In genomic region chr9:33260171-33260570, GRCm38 (mm10) we compare ENCODE assay signal across 8 mouse cellular contexts.
DNase-seq lines count a peak whose midpoint lies in the region; ATAC-seq and TF ChIP-seq lines count a peak whose summit lies in the region.

No protein-coding gene starts in this region.

- TF ChIP-seq POLR2A in liver, adult 2 months (IDR thresholded peaks at IDR 0.05; ENCODE audit: extremely low read depth, insufficient read depth, low read length): no peak

- H3K4me3 ChIP-seq in liver, adult 2 months (ENCODE audit: insufficient read depth, low read depth, low read length): no peak overlapping the region
- no peak overlapping the region for H3K4me3 ChIP-seq in liver, embryonic 12.5 days
- no peak overlapping the region for H3K4me3 ChIP-seq in forebrain, embryonic 13.5 days
- no peak overlapping the region for H3K4me3 ChIP-seq in liver, embryonic 14.5 days (ENCODE audit: insufficient read depth in 1 of 2, low read depth in 2 of 2, low read length in 2 of 2)

- no peak overlapping the region for H3K4me2 ChIP-seq in liver, embryonic 12.5 days
- no peak overlapping the region for H3K4me2 ChIP-seq in forebrain, embryonic 13.5 days
- H3K4me2 ChIP-seq in liver, embryonic 14.5 days (ENCODE audit: low read depth): no peak overlapping the region

- no peaks in the 10 kb centered on the region for H3K9me3 ChIP-seq in liver, embryonic 12.5 days (replicated peaks)
- H3K9me3 ChIP-seq in forebrain, embryonic 13.5 days (replicated peaks): no peaks in the 10 kb centered on the region
- no peaks in the 10 kb centered on the region for H3K9me3 ChIP-seq in liver, embryonic 14.5 days (ENCODE audit: control insufficient read depth, low read length)

- H3K27me3 ChIP-seq in liver, adult 2 months (ENCODE audit: control insufficient read depth, insufficient read depth, low read length): no peaks in the 10 kb centered on the region
- no peaks in the 10 kb centered on the region for H3K27me3 ChIP-seq in liver, embryonic 12.5 days (replicated peaks)
- no peaks in the 10 kb centered on the region for H3K27me3 ChIP-seq in forebrain, embryonic 13.5 days
- no peaks in the 10 kb centered on the region for H3K27me3 ChIP-seq in liver, embryonic 14.5 days (ENCODE audit: control insufficient read depth, insufficient read depth, low read length)

- no peak overlapping the region for H3K27ac ChIP-seq in liver, adult 2 months (replicated peaks; ENCODE audit: insufficient read depth, low read depth, low read length)
- H3K27ac ChIP-seq in liver, embryonic 12.5 days: no peak overlapping the region
- H3K27ac ChIP-seq in forebrain, embryonic 13.5 days: no peak overlapping the region
- no peak overlapping the region for H3K27ac ChIP-seq in liver, embryonic 14.5 days

- no peaks in the 10 kb centered on the region for H3K36me3 ChIP-seq in liver, adult 2 months (ENCODE audit: control insufficient read depth, insufficient read depth, low read length)
- H3K36me3 ChIP-seq in liver, embryonic 12.5 days: no peaks in the 10 kb centered on the region
- H3K36me3 ChIP-seq in forebrain, embryonic 13.5 days (ENCODE audit: poor library complexity, severe bottlenecking): no peaks in the 10 kb centered on the region
- H3K36me3 ChIP-seq in liver, embryonic 14.5 days (replicated peaks; ENCODE audit: control insufficient read depth, insufficient read depth, low read depth): no peaks in the 10 kb centered on the region

- no peak for TF ChIP-seq EP300 in liver, embryonic 14.5 days (IDR thresholded peaks at IDR 0.05; ENCODE audit: low read depth)

- H3K9ac ChIP-seq in liver, adult 2 months (ENCODE audit: low read depth, low read length): no peak overlapping the region
- H3K9ac ChIP-seq in liver, embryonic 12.5 days: no peak overlapping the region
- H3K9ac ChIP-seq in forebrain, embryonic 13.5 days: no peak overlapping the region
- no peak overlapping the region for H3K9ac ChIP-seq in liver, embryonic 14.5 days (replicated peaks)

- H3K4me1 ChIP-seq in liver, adult 2 months (ENCODE audit: control insufficient read depth, insufficient read depth, low read length): no peaks in the 10 kb centered on the region
- H3K4me1 ChIP-seq in liver, embryonic 12.5 days: no peaks in the 10 kb centered on the region
- H3K4me1 ChIP-seq in forebrain, embryonic 13.5 days: no peaks in the 10 kb centered on the region
- no peaks in the 10 kb centered on the region for H3K4me1 ChIP-seq in liver, embryonic 14.5 days (replicated peaks; ENCODE audit: control insufficient read depth in 2 of 2, insufficient read depth in 2 of 2, low read length in 1 of 2)

- no peaks in the 10 kb centered on the region for H3K79me2 ChIP-seq in liver, adult 2 months (ENCODE audit: control insufficient read depth, insufficient read depth, low read length)

- DNase-seq in liver, adult 2 months (ENCODE audit: extremely low read depth, low read depth, low spot score): peak; percentile 8
- peak; percentile 53 for DNase-seq in cerebellum, adult 11 months
- DNase-seq in kidney, postnatal 10 days: peak; percentile 79
- no peak for DNase-seq in liver, embryonic 14.5 days (ENCODE audit: low read depth in 3 of 3, low spot score in 3 of 3)
- DNase-seq in retina, adult 2 months (ENCODE audit: low read depth, low spot score): peak; percentile 40

- no peak for ATAC-seq in liver, embryonic 12.5 days
- peak; percentile 80; the same call in 1 of the 2 replicates for ATAC-seq in forebrain, embryonic 13.5 days
- no peak for ATAC-seq in liver, embryonic 14.5 days (ENCODE audit: insufficient read depth)
- ATAC-seq in activated CD4-positive, CD25-positive, alpha-beta regulatory T cell, adult 4 months: no peak

- TF ChIP-seq CTCF in liver, adult 2 months (IDR thresholded peaks at IDR 0.05; ENCODE audit: low read depth, low read length): peak; percentile 35; the same call in 1 of the 2 replicates
- peak; percentile 49 for TF ChIP-seq CTCF in liver, embryonic 14.5 days (IDR thresholded peaks at IDR 0.05; ENCODE audit: low read depth)

- WGBS in liver, adult 2 months: 27% methylated on average over 4 of the region's 4 CpGs
- WGBS in liver, embryonic 12.5 days (ENCODE audit: insufficient replicate concordance): 19% methylated on average over 4 of the region's 4 CpGs
- WGBS in forebrain, embryonic 13.5 days: 30% methylated on average over 4 of the region's 4 CpGs
- 29% methylated on average over 4 of the region's 4 CpGs for WGBS in liver, embryonic 14.5 days (ENCODE audit: insufficient replicate concordance)

Comparison
In these comparisons a context has a peak if more than half of its experiments do, and no peak if none do; other contexts are left out.
1. DNase-seq: peak in liver, adult 2 months (single experiment), cerebellum, adult 11 months (single experiment), kidney, postnatal 10 days (single experiment) and retina, adult 2 months (single experiment); none in liver, embryonic 14.5 days (0 of 3).